Mouse (Mus musculus): ENCODE measurements at regions not wholly inside any gene's neighbourhood (a gene's known extent, or its start where the extent isn't known, plus 50 kb on each side); places are given as distances from the start of the nearest gene placed in this dataset.
A peak's percentile ranks its signal among the peaks of the same experiment; 100 is the strongest.

DNA sequence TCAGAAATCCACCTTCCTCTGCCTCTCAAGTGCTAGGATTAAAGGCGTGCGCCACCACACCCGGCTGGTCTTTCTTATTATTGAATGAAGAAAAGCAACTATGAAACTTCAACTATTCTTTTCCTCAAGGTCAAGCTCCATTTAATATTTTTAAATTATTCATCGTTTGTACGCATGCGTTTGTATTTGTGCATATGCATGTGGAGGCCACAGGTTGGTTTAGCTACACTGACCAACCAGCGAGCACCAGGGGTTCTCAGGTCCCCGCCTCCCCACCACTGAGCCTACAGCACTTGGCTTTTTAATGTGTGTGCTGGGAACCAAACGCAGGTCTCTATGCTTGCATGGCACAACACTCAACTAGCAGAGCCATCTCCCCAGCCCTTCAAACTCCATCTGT lies 51.0 kb upstream of the Tmem252 start:
- DNase-seq (ENCODE audit: low read depth in 2 of 2, low spot score in 2 of 2): no peak

DNA sequence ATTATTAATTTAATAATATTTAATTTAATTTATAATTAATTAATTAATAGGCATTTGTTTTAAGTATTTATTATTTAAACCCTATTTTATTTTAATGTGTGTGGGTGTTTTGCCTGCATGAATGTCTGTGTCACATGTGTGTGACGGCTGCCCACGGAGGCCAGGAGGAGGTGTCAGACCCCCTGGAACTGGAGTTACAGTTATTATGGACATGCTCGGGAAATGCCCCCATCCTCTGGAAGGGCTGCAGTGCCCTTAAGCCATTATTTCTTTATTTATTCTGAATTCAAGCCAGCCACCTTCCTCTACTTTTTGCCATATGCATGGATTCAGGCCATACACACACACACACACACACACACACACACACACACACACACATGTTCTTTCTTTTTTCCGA lies 51.5 kb upstream of the Tmem252 start:
- DNase-seq (ENCODE audit: low read depth in 2 of 2, low spot score in 2 of 2): no peak

DNA sequence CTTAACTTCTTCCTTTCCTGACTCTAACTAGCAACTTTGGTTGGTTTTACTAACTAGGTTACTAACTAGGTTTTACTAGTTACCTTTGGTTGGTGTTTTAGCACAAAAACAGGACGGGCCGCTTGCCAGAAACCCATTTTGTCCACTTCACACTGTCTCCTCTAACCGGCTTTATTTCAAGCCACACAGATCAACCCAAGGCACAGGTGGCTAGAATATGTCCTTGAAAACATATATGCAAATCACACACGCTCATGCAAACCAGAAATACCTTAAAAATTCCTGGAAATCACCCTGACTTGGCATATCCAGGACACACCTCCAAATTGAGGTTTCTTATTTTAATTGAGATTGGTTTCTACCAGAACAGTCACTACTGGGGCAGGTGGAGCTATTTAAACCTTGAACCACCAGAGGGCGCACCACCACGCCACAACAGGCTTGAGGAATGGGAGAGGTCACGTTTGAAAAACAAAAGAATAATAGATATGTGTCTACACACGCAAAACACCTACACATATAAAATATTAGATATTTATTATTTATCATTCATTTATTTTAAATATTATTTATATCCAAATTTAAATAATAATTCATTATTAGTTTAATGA lies 52.1 kb upstream of the Tmem252 start:
- peak; percentile 40 to 65 for DNase-seq (ENCODE audit: low read depth in 2 of 2, low spot score in 2 of 2)

DNA sequence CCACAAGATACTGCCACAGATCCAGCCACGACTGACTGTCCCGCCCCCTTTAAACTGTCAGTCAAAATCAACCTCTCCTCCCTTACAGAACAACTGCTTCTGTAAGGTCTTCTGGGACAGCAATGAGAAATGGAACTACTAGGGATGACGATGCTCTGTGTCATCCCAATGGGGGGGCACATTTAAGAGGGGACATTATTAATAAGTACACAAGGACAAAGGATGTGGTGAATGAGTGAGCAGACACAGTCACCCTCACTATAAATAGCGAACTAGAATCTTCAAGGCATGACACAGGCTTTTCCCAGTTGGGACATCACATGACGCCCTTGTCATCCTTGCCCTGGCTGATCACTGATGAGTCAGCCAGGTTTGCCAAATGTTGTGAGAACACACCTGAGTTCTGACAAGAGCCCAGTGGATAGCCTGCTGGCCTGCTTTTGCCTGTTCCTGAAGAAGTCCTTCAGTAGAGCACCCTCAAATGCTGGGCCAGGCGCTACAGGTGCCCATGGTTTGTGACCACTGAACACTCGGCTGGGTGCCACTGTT lies 58.0 kb upstream of the Tmem252 start:
- no peak for DNase-seq (ENCODE audit: low read depth in 2 of 2, low spot score in 2 of 2)

DNA sequence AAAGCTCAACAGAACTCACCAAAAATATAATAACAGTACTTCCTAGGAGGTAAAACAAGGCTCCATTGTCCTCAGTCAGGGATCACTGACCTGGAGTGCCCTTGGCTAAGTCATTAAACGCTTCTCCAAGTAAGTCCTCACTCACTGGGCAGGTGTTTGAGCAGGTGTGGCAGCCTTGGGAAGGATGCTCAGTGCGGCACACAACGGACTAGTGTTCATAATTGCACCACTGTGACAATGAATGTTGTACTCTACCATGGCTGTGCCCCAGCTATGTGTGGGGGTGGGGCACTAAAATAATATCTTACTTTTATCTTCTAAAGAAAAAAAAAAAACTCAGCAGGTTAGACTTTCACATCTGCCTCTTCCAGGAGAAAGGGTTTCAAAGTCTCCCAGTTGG lies 52.2 kb upstream of the Pip5k1b start:
- no peak for DNase-seq (ENCODE audit: low read depth in 2 of 2, low spot score in 2 of 2)

DNA sequence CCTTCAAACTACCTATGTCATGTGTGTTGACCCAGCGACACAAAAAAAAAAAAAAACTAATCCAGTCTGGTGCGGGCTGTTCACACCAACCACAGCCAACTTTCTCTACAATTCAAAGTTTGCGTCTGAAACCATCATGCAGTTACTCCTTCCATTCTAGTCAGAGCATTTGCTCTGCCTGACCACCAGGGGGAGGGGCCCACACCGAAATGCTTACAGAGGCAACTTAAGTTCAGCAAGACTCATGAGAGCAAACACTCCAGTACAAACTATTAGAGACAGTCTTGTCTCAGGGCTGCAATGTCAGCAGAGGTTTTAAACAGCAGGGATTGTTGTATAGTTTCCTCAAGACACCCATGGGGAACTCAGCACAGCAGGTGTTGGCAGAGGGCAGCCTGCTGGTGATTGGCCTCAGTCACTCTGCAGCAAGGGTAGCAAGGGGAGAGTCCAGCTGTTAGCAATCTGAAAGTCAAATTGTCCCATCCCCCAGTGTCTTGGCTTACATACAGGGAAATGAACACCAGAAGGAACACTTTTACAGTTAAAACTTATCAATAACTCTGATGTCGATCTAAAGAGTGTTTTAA lies 50.8 kb upstream of the Pip5k1b start:
- DNase-seq (ENCODE audit: low read depth in 2 of 2, low spot score in 2 of 2): no peak

Data from CD8-positive naive resting alpha-beta T cell, adult 2 months (primary cell).